Mouse (Mus musculus) cerebellum, postnatal 36 days (tissue): ENCODE results near the gene Ssbp2.
A peak's percentile ranks its signal among the peaks of the same experiment; 100 is the strongest.

Source experiments
- DNase-seq, 2 experiments: peaks; one replicate each; pipeline ENCODE4 v3.0.0; 2021 to 2022; ENCODE audit warnings: mixed read lengths in 2 of 2

Gene Ssbp2

GRCm38 (mm10) chr13:91740851-91741250 is 280.8 kb downstream of the Ssbp2 start:
- DNase-seq = no peak

GRCm38 (mm10) chr13:91741280-91742047 is 281.4 kb downstream of the Ssbp2 start, which contains the start of gene Acot12:
Gene Acot12 (plus strand): TSS chr13:91741512.
- DNase-seq = peak; percentile 55 to 58

GRCm38 (mm10) chr13:91743180-91743579 is 283.1 kb downstream of the Ssbp2 start:
- DNase-seq = no peak

- no peak for DNase-seq
Observed at GRCm38 (mm10) chr13:91746470-91746869, 286.4 kb downstream of the Ssbp2 start.

GRCm38 (mm10) chr13:91748401-91748800 is 288.3 kb downstream of the Ssbp2 start:
- DNase-seq = no peak

- no peak for DNase-seq
Observed at GRCm38 (mm10) chr13:91749981-91750380, 289.9 kb downstream of the Ssbp2 start.
